Mouse (Mus musculus) kidney, postnatal 36 days (tissue): ENCODE measurements around the gene Sash1.
"Not testable (repeated sequence)": the region's sequence is repeated elsewhere in the genome, so short reads cannot be mapped to it uniquely, and the experiment has no call there.

Experiments used
- DNase-seq, 2 experiments: peaks; one replicate each; pipeline ENCODE4 v3.0.0; 2021 to 2022; ENCODE audit warnings: mixed read lengths in 2 of 2

Gene Sash1

GRCm38 (mm10) chr10:8752436-8752835 lies 133.4 kb downstream of the Sash1 start:
- DNase-seq: no peak

DNA sequence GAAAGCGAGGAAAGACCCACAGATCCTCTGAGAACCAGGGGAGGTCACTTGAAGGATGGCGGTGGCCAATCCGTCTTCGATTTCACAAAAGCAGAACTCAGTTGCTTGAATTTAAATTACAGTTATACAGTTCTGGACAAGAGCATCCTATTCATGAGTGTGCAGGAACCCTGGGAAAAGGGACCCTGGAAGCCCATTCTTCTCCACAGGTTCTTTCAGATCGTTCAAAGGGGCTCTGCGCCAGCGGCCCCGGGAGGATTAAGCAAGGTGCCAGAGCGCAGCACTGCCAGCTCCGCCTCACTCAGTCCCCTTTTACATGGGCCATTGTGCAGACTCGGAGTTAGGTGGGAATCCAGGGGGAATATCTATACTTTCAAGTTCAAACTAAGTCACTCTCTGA lies 136.3 kb downstream of the Sash1 start:
- no peak for DNase-seq

DNA sequence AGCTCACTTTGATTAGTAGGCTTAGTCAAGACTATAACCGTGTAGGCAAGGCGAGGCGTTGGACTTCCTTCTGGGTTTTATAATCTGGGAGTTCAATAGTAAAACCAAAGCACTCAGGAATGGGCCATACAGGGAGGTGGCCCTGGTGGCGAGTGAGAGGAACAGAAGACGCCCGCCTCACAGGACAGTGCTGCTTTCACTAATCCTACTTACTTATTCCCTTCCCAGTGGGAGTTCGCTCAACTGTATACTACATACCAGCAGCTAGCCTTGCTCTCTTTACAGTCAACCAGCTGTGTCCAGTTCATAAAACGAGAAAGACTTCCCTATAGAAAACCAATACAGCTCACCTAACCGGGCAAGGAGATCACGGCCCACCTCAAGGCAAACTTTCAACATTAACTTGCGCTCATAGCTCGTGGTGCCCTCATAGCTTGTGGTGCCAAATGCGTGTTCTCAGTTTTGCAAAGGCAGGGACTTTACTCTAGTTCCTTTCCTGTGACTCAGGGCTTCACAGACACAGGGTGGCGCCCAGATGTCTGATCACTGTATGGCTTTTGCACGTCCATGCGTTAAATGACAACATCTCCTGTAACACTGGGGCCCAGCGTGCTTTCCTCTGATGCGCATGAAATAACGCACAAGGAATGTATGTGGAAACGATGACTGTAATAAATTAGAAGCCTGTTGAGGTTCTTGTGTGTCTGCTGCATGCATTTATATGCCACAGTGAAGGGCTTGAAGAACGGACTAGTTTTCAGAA lies 138.2 kb downstream of the Sash1 start:
- no peak for DNase-seq

GRCm38 (mm10) chr10:8746082-8746696 lies 139.7 kb downstream of the Sash1 start:
- DNase-seq: no peak

DNA sequence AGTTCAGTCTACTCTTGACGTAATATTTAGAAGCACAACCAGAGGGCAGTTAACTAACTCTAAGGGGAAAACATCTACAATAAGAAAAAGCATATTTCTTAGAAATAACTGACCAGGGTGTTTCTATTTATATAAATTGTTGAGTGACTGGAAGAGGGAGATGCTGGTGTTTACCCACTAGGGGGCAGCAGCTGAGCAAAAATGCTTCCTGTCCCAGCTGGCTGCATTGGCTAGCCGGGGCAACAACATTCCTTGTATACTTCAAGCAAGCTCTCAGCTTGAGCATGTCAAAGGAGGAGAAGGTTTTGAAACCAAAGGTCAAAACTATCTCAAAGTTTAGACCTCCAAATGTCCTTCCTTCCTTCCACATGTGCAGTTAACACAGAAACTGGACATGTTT lies 143.0 kb downstream of the Sash1 start:
- peak; percentile 62 to 81 for DNase-seq

- DNase-seq: no peak
Observed at GRCm38 (mm10) chr10:8741505-8741904, 144.4 kb downstream of the Sash1 start.

GRCm38 (mm10) chr10:8740797-8741196 lies 145.1 kb downstream of the Sash1 start:
- DNase-seq: no peak

- peak in 1 of 2 experiments; percentile 29 for DNase-seq
Observed at GRCm38 (mm10) chr10:8729387-8730337, 156.2 kb downstream of the Sash1 start.

- DNase-seq: no peak
Observed at GRCm38 (mm10) chr10:8719345-8719744, 166.5 kb downstream of the Sash1 start.

DNA sequence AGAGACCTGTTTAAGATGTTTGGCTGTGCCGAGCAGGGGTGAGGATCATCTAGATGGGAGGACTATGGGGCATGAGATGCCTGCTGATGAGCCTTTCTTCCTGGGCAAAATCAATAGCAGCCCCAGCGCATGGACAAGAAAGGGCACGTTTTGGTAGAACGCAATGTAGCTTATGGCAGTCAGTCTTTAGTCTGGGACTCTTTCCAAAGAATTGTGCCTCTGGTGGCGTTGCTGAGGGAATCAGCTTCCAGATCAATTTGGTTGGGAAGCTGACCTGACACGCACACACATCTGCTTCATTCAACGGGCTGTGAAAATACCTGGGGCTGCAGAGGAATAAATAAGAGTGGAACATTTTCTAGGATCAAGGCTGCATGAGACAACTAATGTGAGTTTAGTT lies 167.0 kb downstream of the Sash1 start:
- DNase-seq: no peak

- DNase-seq: no peak
Observed at GRCm38 (mm10) chr10:8717171-8717570, 168.7 kb downstream of the Sash1 start.

DNA sequence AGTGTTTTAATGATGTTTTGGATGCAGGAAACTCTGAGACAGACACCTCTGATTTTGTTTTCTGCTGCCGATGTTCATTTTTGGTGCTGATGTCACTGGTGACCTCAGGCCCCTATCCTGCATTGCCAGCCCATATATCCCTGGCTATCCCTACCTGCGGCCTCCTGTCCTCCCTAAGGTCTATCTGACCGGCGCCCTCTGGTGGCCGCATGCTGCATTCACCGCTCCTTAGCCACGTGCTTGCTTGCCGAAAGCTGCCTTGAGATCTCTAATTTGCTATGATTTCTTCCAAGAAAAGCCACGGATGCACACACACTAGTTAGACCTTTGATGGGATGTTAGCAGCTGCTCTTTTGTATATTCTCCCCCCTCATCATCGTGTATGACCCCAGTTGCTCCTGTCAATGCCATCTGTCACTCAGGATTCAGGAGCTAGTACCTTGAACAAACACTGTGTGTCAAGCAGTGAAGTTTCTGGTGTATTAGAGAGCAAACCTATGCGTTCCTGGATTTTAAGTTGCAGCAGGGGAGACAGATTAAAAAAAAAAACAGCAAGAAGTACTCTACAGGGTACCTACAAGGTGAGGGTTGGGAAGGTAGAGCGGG lies 170.1 kb downstream of the Sash1 start:
- DNase-seq: peak; percentile 67 to 91

- DNase-seq: not testable (repeated sequence)
Observed at GRCm38 (mm10) chr10:8696636-8697035, 189.2 kb downstream of the Sash1 start.

DNA sequence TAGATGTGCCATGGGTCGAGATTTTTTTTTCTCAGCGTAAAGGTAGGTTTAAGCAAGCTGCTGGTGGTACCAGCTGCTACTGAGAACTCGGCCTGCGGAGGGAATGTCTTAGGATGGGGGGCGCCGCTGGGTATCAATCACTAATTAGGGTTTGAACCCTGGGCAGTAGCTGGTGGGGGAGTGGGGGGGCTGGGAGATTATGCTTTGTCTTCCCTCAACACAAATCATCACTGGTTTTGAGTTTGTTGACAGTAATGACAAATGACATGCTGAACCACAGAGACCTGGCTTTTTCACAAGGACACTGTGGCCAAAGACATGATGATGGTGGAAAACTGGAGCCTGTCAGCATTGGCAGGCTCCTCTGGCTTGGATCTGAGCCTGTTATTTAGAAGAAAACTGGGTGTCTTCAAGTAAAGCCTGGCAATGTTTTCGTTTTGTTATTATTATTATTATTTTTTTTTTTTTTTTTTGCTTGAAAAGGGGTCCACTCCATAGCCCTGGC lies 191.8 kb downstream of the Sash1 start:
- no peak for DNase-seq

DNA sequence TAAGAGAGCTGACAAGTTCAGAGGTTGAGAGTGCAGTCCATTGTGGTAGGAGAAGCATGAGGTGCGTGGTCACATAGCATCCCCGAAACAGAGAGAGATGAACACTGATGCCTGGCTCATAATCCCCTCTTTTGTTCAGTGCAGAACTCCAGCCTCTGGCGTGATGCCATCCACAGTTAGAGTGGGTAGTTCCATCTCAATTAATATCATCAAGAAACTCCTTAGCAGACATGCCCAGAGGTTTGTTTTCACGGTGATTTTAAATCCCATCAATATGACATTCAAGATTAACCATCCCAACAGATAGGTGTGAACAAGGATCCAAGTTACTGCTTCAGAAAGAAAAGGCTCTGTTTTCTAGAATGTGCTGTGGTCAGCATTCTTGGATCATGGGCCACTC lies 192.3 kb downstream of the Sash1 start:
- DNase-seq: no peak

GRCm38 (mm10) chr10:8692531-8692930 lies 193.3 kb downstream of the Sash1 start:
- DNase-seq: no peak

DNA sequence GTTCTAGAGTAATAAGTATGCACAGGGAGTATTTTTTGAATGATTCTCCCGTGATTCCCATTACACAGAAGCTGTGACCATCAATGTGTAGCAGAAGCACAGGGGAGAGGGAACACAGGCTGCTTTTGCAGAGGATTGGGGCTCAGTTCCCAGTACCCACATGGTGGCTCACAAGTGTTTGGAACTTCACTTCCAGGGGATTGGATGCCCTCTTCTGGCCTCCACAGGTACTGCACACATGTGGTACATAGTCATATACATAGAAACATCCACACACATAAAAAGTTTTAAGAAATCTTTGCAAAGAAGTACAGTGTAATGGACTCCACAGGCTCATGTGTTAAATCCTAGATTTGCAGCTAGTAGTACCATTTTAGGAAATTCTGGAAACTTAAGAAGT lies 199.7 kb downstream of the Sash1 start:
- no peak for DNase-seq

GRCm38 (mm10) chr10:8685269-8685668 lies 200.6 kb downstream of the Sash1 start:
- no peak for DNase-seq

DNA sequence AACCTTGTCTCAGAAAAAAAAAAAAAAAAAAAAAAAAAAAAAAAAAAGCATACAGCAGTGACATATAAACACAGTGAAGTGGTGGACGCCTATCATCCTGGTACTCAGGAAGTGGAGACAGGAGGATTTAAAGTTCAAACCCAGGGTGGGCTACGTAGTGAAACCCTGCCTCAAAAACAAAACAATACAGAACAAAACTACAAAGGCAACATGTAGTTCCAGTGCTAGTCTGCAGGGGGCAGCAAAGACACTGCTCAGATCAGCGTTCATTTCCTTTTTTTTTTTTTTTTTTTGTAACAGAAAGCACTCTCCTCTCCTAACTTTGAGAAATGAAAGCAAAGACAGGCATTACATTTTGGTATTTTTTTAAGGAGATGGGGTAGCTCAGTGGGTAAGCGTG lies 203.0 kb downstream of the Sash1 start:
- peak; percentile 29 to 79 for DNase-seq

- no peak for DNase-seq
Observed at GRCm38 (mm10) chr10:8682341-8682740, 203.5 kb downstream of the Sash1 start.

DNA sequence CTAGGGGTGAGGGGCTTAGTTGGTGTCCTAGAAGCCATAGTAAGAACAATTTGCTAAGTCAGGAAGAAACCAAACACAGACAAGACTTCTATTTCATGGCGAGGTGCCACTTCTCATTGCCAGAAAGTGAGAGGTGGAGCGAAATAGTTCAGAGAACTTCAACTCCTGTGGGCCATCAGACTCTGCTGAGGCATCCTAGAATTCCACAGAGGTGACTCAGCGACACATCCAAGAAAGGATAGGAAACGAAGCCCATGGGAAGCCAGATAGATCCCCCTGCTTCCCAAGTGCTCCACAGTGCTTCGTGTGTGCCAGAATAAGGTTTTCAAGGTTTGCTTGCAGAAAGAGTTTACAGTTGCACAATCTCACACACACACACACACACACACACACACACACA lies 209.1 kb downstream of the Sash1 start:
- no peak for DNase-seq
